Mouse (Mus musculus) neutrophil, adult 5-6 weeks (primary cell): ENCODE data around the gene Ascc1. TPM values are rescaled to one million over a fixed set of nuclear protein-coding genes. Genes with fewer than 3 reads are reported as not detected.
"Not testable (repeated sequence)": the region's sequence is repeated elsewhere in the genome, so short reads cannot be mapped to it uniquely, and the experiment has no call there.

ENCODE experiments used
- ATAC-seq: fragments of 151-379, 151-347 bp; 2 replicates; pipeline ENCODE4 v1.8.0; 2017; ENCODE audit warnings: mild to moderate bottlenecking, moderate TSS enrichment; ENCODE audit not compliant: insufficient number of reproducible peaks, poor library complexity, low FRiP score, severe bottlenecking; ENCODE audit errors: extremely low read depth
- total RNA-seq: library from RNA; stranded (forward); fragments of 200-1000 nt; gene quantifications from 2 replicates; pipeline ENCODE4 v1.2.3, GENCODE M21; 2017

Ascc1 gene
- total RNA-seq, 1 experiment from 2014 or later = 8.7 TPM

DNA sequence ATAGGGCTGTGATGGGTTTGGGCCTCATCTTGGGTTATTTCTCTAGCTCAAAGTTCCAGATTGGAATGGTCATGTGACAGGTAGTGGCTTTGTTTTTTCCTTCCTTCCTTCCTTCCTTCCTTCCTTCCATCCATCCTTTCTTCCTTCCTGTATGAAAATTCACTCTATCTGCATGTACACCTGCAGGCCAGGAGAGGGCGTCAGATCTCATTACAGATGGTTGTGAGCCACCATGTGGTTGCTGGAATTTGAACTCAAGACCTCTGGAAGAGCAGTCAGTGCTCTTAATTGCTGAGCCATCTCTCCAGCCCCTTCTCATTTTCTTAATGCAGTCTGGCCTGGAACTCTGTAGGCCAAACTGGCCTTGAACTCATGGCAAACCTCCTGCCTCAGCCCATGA is 133.4 kb downstream of the Ascc1 start:
- not testable (repeated sequence) for ATAC-seq

DNA sequence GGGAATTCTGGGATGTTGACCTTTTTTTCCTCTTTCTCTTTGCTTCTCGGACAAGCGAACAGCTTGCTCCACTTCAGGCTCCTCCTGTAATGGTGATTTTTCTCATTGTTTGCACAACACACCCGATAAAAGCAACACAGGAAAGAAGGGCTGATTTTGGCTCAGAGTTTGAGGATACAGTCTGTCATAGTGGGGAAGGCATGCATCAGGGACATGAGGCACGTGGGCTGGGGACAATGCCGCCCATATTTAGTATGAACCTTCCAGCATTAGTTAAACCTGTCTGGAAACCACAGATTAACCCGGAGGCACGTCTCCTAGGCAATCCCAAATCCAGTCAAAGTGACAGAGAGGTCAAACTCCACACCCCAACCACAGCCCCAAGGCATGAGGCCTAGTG is 134.3 kb downstream of the Ascc1 start:
- ATAC-seq = no peak

DNA sequence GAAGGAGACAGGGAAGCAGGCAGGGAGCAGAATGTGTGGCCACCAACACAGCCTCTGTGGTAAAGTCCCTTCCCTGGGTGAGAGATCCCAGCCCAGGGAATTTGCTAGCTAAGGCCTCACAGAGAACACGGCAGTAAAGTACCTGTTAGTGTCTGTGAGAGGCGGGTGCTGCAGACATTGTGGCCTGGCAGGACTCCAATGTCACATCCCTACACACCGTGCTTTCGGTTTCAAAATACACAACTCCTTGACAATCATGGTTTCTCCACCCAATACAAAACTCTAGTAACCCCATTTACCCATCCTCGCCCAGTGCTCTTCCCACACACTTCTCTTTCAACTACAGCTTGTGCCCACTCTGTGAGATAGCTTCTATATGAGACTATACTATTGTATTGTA is 136.1 kb downstream of the Ascc1 start:
- no peak for ATAC-seq

DNA sequence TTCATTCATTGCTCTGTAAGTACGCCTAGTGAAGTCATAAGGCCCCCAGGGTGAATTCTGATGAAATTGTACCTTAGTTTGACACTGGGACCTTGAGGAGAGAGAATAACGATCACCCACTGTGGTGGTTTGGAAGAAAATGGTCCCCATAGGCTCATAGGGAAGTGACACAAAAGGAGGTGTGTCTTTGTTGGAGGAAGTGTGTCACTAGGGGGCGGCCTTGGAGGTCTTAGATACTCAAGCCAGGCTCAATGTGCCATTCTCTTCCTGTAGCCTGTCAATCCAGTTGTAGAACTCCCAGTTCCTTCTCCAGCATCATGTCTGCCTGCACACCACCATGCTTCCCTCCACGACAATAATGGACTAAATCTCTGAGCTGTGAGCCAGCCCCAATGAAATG is 138.1 kb downstream of the Ascc1 start:
- ATAC-seq = no peak

DNA sequence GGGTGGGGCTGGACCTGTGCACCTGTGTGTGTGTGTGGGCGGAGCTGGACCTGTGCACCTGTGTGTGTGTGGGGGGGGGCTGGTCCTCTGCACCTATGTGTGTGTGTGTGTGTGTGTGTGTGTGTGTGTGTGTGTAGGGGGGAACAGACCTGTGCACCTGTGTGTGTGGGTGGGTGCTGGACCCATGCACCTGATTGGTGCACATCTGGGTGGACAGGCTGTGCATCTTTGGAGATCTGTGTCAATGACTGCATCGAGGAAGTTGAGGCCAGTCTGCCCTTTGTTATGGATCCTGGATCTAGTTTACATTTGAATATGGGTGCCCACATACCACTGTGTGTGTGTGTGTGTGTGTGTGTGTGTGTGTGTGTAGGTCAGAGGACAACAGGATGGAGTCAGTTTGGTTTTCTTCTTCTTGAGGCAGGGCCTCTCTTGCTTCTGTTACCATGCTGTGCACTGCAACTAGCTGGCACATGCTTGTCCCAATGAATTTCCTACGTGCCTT is 139.1 kb downstream of the Ascc1 start:
- no peak for ATAC-seq

DNA sequence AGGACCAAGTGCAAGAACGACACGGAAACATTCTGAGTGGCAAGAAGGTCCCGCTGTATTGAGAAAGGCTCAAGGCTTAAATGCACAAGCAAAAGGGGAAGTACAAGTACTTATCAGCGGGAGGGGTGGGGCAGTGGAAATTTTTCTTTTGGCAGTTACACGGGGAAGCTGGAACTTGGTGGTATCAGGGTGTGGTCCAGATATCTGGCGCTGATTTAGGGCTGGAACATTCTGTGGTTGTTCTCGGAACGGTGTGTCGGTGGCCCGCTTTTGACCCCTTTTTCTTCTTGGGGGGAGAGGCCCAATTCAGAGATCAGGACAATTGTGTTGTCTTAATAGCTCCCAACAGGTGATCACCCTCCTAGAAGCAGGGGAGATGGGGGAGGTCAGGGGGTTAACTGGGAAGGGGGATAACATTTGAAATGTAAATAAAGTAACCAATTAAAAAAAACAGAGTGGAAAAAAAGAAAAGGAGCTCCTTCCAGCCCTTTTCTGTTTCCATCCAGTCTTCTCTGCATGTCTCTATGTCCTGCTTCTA is 145.0 kb downstream of the Ascc1 start:
- ATAC-seq = not testable (repeated sequence)

DNA sequence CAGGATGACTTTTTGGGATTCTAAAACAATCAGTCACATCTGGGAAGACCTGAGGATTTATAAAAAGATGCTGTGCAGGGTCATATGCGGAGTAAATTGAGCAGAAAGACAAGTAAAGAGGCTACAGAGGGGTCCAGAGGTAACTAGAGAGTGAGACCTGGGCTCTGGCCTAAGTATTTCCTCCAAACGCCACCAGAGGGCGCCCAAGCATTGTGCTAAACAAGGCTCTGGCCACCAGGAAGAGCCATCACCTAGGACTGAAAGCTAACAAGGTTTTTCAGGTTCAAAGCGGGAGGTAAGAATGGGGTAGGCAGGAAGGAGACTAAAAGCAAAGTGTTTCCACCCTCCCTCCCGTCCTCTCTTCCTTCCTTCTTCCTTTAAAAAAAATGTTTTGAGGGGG is 145.5 kb downstream of the Ascc1 start:
- ATAC-seq = peak; percentile 86

Other genes starting within 250 kb of the Ascc1 start
- 24.7 and 32.5 TPM in 2 replicates for gene Dnajb12, start 123.2 kb upstream of the Ascc1 start, total RNA-seq
- gene Ddit4, start 51.0 kb upstream of the Ascc1 start, total RNA-seq = 5.6 and 8.1 TPM in 2 replicates
- 53.2 and 56.3 TPM in 2 replicates for gene Anapc16, start 330 bp downstream of the Ascc1 start, total RNA-seq
- gene Spock2, start 103.4 kb downstream of the Ascc1 start, total RNA-seq = 0.23 and 0.37 TPM in 2 replicates
- gene Chst3, start 216.5 kb downstream of the Ascc1 start, total RNA-seq = 135 TPM in 2 replicates